Mouse (Mus musculus) layer of hippocampus, adult 9-10 months (tissue): Measurements from ENCODE around the gene Cyth3.

Experiments
- DNase-seq: peaks from one replicate; pipeline ENCODE4 v3.0.0; 2022; ENCODE audit warnings: low spot score

The Cyth3 gene

DNA sequence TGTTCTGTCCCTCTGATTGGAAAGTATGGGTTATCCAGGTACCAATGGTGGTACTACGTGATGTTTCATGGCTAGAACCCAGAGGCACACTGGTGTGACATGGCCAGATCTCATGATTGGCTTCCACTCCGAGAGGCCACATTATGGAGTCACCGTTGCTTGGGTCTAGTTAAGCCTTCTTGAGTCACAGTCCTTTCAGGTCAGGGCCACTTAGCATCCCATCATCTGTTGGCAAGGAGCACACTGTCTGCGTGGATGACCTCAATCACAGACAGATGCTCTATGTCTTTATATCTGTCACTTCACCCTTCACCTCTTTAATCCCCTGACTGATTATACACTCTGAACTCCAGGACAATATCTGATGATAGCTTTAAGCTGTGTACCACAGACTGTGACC lies 6.1 kb upstream of the Cyth3 start:
- no peak for DNase-seq

- no peak for DNase-seq
Observed at GRCm38 (mm10) chr5:143616657-143617329, 5.5 kb upstream of the Cyth3 start.

GRCm38 (mm10) chr5:143617487-143618209 lies 4.6 kb upstream of the Cyth3 start:
- DNase-seq, result no peak

DNA sequence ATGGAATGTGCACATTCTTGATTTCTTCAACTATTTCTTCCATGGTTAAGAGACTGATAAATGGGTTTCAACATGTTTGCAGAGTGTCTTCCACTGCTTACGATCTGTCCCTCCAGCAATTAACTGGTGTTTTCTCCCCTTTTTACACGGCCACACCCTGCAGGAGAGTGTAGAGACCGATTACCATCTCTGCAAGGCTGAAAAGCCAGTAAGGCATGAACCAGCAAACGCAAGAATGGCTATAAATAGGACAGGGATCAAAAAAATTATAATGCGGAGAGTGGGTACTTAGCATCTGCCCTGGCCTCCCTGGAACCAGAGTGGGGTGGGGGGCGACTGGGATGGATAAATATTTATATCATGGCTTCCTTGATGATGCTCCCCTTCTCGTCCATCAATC lies 3.7 kb upstream of the Cyth3 start:
- DNase-seq, result no peak

- DNase-seq, result no peak
Observed at GRCm38 (mm10) chr5:143620196-143620595, 2.1 kb upstream of the Cyth3 start.

DNA sequence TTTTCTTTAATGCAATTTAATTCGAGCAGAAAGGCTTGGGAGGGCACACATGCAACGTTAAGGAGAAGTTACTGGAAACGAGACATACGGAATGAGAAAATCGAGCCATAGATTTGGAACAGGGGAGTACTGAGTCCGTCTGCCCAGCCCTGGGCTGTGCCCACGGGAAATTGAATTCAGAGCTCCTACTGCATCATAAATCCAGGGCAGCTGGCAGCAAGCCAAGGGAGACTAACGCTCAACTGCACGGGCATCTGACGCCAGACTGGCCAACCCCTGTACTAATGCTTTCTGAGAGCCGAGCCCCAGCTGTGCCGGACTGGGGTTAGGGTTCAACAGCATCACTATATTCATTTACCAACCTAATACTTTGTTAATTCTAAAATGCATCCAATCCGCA lies 1.3 kb upstream of the Cyth3 start:
- DNase-seq, result no peak

DNA sequence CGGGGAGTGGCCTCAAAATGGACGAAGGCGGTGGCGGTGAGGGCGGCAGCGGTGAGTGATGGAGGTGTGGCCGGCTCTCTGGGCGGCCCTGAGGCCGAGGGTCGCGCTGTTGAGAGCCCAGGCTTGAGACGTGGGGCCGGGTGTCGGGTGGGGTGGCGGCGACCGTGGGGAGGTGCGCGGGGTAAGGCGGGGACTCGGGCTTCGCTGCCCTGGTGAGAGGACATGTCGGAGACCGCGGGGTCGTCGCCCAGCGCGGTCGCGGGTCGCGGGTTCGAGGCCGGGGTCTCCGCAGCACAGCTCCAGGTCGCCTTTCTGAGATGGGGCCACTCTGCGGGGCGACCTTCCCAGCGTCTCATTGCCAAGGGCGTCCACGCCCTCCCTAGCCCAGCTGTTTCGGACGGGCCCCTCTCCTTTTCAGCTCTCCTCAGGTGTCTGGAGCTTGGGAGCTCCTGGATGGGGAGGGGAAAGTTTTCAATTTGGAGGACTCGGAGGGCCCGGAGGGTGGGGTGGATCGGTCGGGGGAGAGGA lies 440 bp downstream of the Cyth3 start:
- DNase-seq, result no peak

- DNase-seq, result no peak
Observed at GRCm38 (mm10) chr5:143623356-143624295, 1.4 kb downstream of the Cyth3 start.

DNA sequence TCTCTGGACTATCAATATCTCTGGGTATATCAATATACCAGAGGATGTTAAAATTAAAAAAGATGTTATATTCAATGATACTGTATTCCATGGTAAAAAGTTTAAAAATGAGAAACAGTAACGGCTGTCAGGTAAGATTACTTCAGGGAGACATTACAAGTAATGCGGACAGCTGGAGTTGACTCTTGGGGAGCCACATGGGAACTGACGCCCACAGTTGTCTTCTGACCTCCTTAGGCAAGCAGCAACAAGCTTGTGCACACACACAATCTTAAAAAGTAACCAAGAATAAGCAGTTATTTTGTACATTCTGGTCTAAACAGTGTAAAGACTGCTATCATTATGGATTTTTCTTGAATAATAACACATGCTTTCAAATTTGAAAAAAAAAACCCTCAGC lies 2.2 kb downstream of the Cyth3 start:
- DNase-seq, result no peak

DNA sequence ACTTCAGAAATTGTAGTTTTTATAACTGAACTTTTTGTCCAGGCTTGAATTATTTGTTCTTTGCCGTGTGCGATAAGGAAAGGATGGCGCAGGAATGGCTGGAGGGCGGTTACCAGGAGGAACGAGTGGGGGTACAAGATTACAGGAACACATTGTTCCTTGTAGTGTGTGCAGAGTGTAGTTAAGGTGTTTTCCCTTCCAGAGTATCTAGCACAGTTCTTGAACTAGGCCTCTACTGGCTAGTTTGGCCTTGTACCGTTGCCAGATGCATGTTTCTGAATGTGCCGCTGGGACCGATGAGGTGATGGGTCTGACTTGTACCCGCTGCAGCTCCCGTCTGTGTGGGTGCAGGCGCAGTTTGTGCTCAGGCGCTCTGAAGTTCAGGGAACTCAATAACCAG lies 3.2 kb downstream of the Cyth3 start:
- no peak for DNase-seq

GRCm38 (mm10) chr5:143625940-143626588 lies 3.8 kb downstream of the Cyth3 start:
- no peak for DNase-seq

- DNase-seq, result no peak
Observed at GRCm38 (mm10) chr5:143627507-143627906, 5.3 kb downstream of the Cyth3 start.

DNA sequence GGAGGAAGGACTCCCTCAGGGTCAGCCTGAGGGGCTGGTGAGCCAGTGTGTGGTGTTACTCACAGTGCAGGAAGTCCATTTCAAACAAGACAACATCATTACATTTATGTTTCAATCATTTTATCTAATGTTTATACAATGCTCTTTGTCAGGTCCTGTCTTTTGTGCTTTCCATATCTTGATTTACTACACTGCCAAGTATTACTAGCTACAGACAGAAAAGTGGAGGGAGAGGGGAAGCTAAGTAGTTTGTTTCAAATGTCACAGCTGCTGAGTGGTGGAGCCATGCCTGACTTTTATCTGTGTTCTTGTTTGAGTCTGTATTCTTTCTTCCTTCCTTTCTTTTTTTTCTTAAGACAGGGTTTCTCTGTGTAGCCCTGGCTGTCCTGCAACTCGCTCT lies 5.7 kb downstream of the Cyth3 start:
- DNase-seq, result no peak

GRCm38 (mm10) chr5:143629686-143630085 lies 7.4 kb downstream of the Cyth3 start:
- no peak for DNase-seq

- DNase-seq, result no peak
Observed at GRCm38 (mm10) chr5:143630214-143630613, 8.0 kb downstream of the Cyth3 start.

DNA sequence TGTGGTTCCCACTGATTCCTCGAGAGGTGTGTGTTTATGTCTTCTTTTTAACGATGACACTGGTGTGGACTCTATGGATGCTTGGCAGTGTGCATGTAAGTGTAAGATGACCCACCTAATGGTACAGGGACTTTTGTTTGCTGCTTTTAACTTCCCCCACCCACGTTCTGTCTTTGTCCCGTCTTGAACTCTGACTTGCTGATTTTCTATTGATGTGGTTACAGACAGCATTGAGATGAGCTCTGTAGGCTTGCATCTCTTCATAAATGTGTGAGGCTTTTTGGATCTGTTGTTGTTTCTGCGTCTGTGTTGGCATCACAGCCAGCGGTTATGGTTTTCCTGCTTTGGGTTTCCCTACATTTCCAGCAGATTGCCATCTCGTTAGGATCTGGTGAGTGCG lies 8.5 kb downstream of the Cyth3 start:
- no peak for DNase-seq

- DNase-seq, result no peak
Observed at GRCm38 (mm10) chr5:143631559-143631958, 9.3 kb downstream of the Cyth3 start.

DNA sequence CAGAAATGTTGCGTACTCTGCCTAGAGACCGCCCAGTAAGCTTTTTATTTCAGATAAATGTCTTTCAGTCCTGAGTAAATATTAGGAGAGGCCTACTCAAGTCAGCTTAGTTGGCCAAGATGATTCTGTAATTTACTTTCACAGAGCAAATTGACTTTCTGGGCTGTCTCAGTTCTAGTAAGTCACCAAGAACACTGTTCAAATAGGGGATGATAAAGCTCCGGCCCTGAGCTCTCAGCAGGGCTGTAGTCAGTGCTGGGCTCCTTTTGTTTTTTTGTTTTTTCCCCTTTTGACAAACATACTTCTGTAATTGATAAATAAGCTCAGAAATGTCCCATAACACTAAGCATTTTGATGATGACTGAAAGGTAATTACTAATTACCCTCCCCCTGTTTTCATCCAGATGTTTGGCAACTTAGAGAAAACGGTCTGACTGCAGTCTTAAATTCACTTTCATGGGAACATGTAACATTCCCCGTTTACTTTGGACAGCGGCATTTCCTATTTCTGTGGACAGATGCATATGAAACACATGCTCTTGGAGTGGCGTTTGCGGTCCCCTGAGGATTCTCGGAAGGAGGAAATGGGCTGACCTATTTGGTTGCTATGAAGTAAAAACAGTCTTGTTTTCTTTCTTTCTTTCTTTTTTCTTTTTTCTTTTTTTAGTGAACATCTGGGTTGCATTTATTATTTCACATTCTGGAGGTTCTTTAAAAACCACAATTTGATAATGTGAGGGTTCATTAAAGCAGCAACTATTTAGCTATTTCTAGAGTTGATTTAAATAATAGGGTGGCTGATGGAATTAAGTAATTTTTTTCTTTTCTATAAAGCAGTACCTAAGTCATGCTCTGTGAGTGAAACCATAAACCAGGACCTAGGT lies 10.7 kb downstream of the Cyth3 start:
- no peak for DNase-seq

- DNase-seq, result no peak
Observed at GRCm38 (mm10) chr5:143633558-143633871, 11.3 kb downstream of the Cyth3 start.

GRCm38 (mm10) chr5:143633877-143634276 lies 11.6 kb downstream of the Cyth3 start:
- no peak for DNase-seq

GRCm38 (mm10) chr5:143634550-143635112 lies 12.4 kb downstream of the Cyth3 start:
- DNase-seq, result no peak
